8 mouse cellular contexts compared by ENCODE assay signal in the genomic region with DNA sequence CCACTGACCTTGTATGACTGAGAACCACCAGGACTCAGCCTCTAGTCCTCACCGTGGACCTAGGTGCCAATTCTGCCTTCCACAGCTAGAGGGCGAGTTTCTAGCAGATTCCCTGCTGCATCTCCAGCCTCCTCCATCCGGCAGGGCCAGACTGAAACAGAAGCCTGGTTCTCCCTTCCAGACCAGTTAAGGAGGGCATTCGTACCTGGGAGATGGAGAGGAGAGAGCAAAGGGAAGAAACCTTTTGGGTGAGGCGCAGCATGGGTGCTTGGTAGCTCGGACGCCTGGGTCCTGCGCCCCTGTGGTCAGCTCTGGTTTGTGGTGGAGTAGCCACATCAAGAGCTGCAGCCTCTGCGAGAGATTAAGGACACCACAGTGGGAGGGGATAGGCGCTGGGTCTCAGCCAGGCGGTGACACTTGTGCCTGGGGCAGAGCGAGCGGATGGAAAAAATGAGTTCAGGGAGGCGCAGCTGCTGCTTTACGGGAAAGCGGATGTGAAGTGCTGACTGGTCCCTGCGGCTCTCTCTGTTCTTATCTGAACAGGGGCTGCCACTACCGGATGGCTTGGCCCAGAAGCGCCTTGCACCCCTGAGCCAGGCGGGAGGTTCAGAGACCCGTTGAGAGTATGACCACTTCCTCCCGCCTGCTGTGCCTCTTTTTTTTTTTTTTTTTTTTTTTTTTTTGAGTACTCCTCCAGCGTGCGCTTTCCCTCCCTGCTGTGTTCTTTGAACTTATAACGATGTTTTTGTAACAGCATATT. TPM values are rescaled to one million over a fixed set of nuclear protein-coding genes. Genes with fewer than 3 reads are reported as not detected.
DNase-seq lines count a peak whose midpoint lies in the region; ATAC-seq and TF ChIP-seq lines count a peak whose summit lies in the region.

No protein-coding gene starts in this region.

- no peak for DNase-seq in Patski (ENCODE audit: low read depth, low spot score)
- DNase-seq in cerebellum, postnatal 14 days: peak; percentile 92 to 93
- DNase-seq in frontal cortex, postnatal 14 days (ENCODE audit: low spot score in 2 of 2): peak; percentile 74 to 79
- DNase-seq in layer of hippocampus, postnatal 14 days (ENCODE audit: low spot score in 2 of 2): peak; percentile 82 to 90
- peak; percentile 92 for DNase-seq in lung, postnatal 10 days
- peak; percentile 69 for DNase-seq in ovary, postnatal 14 days (ENCODE audit: low spot score)
- DNase-seq in thymus, postnatal 10 days (ENCODE audit: low spot score in 2 of 2): peak; percentile 83

- no peaks in the 10 kb centered on the region for H3K9me3 ChIP-seq in hindbrain, embryonic 13.5 days

- peak overlapping the region; percentile 47 for H3K4me3 ChIP-seq in hindbrain, embryonic 13.5 days

- peaks cover 4% of the 10 kb centered on the region for H3K27me3 ChIP-seq in Patski
- no peaks in the 10 kb centered on the region for H3K27me3 ChIP-seq in hindbrain, embryonic 13.5 days

- CTCF ChIA-PET in Patski (lab: Charles Lee): no interaction called here

- peak; percentile 79 for ATAC-seq in Patski
- peak; percentile 93 for ATAC-seq in hindbrain, embryonic 13.5 days (ENCODE audit: low FRiP score)

- H3K27ac ChIP-seq in hindbrain, embryonic 13.5 days: peak overlapping the region; percentile 86

- under 1% methylated on average over 25 of the region's 25 CpGs for WGBS in hindbrain, embryonic 13.5 days

- peak overlapping the region; percentile 82 for H3K4me2 ChIP-seq in hindbrain, embryonic 13.5 days

- TF ChIP-seq CTCF in Patski (IDR thresholded peaks at IDR 0.05): no peak

- POLR2A ChIA-PET in Patski (lab: Charles Lee): no interaction called here

- H3K9ac ChIP-seq in hindbrain, embryonic 13.5 days: peak overlapping the region; percentile 76

- H3K4me1 ChIP-seq in hindbrain, embryonic 13.5 days (replicated peaks): peaks cover 12% of the 10 kb centered on the region

- in situ Hi-C loops in Patski (cut with MboI; ENCODE audit: low pct_unique_long_range_greater_than_20kb): no loop called here

- H3K36me3 ChIP-seq in hindbrain, embryonic 13.5 days: no peaks in the 10 kb centered on the region

RNA-seq across cellular contexts. Expression of a gene that starts 14.9 kb away (rescaled TPM):
- not detected for polyA plus RNA-seq in Patski (2021)
- not detected in 2 replicates for polyA plus RNA-seq in hindbrain, embryonic 13.5 days (2015; fragmentation: Nextera tagmentation; extraction: Ambion mirVana)
- total RNA-seq in layer of hippocampus, postnatal 14 days (2021): 10 to 100 TPM; 22.6 to 25.3 TPM

RNA-seq across cellular contexts. Expression of a gene that starts 17.2 kb away (rescaled TPM):
- polyA plus RNA-seq in Patski (2021): not detected
- not detected in 2 replicates for polyA plus RNA-seq in hindbrain, embryonic 13.5 days (2015; fragmentation: Nextera tagmentation; extraction: Ambion mirVana)
- total RNA-seq in layer of hippocampus, postnatal 14 days (2021): not detected

RNA-seq across cellular contexts. Expression of a gene that starts 44.9 kb away (rescaled TPM):
- 0.06 TPM for polyA plus RNA-seq in Patski (2021)
- polyA plus RNA-seq in hindbrain, embryonic 13.5 days (2015; fragmentation: Nextera tagmentation; extraction: Ambion mirVana): not detected in 2 replicates
- total RNA-seq in layer of hippocampus, postnatal 14 days (2021): under 1 TPM; 0.05 TPM
